Mouse (Mus musculus) neural tube, embryonic 11.5 days (tissue): ENCODE measurements around the gene Ampd2. TPM values are rescaled to one million over a fixed set of nuclear protein-coding genes. Genes with fewer than 3 reads are reported as not detected.

Experiments used
- ATAC-seq: fragments of 200-750 bp; cut with Nextera tagmentation; 2 replicates; pipeline ENCODE4 v1.8.0; 2017; ENCODE audit warnings: moderate number of reproducible peaks, mild to moderate bottlenecking, moderate TSS enrichment, moderate library complexity; ENCODE audit not compliant: insufficient read depth, low FRiP score, low TSS enrichment
- DNase-seq: peaks from one replicate; pipeline ENCODE4 v3.0.0-alpha.2; 2015; ENCODE audit warnings: low spot score
- H3K27ac ChIP-seq: fragments of 300-500 bp; sonication (generic); 2 replicates; pipeline ENCODE4 v1.5.1; 2014; ENCODE audit warnings: low read depth, mild to moderate bottlenecking, low read length
- H3K27me3 ChIP-seq: fragments of 300-500 bp; sonication (generic); 2 replicates; pipeline ENCODE4 v1.6.1; 2014; ENCODE audit warnings: mild to moderate bottlenecking, low read length, mixed read lengths; ENCODE audit not compliant: control insufficient read depth, insufficient read depth
- H3K36me3 ChIP-seq: fragments of 300-500 bp; sonication (generic); 2 replicates; pipeline ENCODE4 v1.6.1; 2014; ENCODE audit warnings: mild to moderate bottlenecking, low read length, moderate library complexity, mixed read lengths; ENCODE audit not compliant: control insufficient read depth, insufficient read depth
- H3K4me1 ChIP-seq: fragments of 300-500 bp; sonication (generic); 2 replicates; pipeline ENCODE4 v1.6.1; 2014; ENCODE audit warnings: low read length, mixed read lengths; ENCODE audit not compliant: control insufficient read depth, insufficient read depth
- H3K4me2 ChIP-seq: fragments of 300-500 bp; sonication (generic); 2 replicates; pipeline ENCODE4 v1.6.1; 2014; ENCODE audit warnings: low read depth, mild to moderate bottlenecking, moderate library complexity
- H3K4me3 ChIP-seq: fragments of 300-500 bp; sonication (generic); 2 replicates; pipeline ENCODE4 v1.5.1; 2014; ENCODE audit warnings: low read depth, low read length
- H3K9ac ChIP-seq: fragments of 300-500 bp; sonication (generic); 2 replicates; pipeline ENCODE4 v1.6.1; 2014; ENCODE audit warnings: mild to moderate bottlenecking, low read length
- H3K9me3 ChIP-seq: fragments of 300-500 bp; sonication (generic); 2 replicates; pipeline ENCODE4 v1.6.1; 2016; ENCODE audit warnings: low read length; ENCODE audit not compliant: control insufficient read depth
- WGBS: fragments of 180-500 bp; shearing (Covaris S2); extraction: QIAGEN DNeasy Blood & Tissue Kit; methylation state at CpG from one replicate; pipeline ENCODE4 v1.1.7; 2014; 5-methylcytosine and 5-hydroxymethylcytosine counted together
- polyA plus RNA-seq: library from polyadenylated mRNA; unstranded; fragments of >200 nt; fragmentation: Nextera tagmentation; extraction: Ambion mirVana; gene quantifications from 2 replicates; pipeline ENCODE4 v1.2.1, GENCODE M21; 2014

Ampd2 gene
- polyA plus RNA-seq, 1 experiment from 2014 or later = 42.9 TPM

GRCm38 (mm10) chr3:108124131-108124530, 37.7 kb upstream of the Ampd2 start:
- 77% methylated on average over 1 of the region's 1 CpGs for WGBS
- Histone ChIP-seq H3K4me3 (no peak overlapping the region), H3K9ac (no peak overlapping the region), H3K4me2 (no peak overlapping the region), H3K4me1 (no peaks in the 10 kb centered on the region), H3K9me3 (no peaks in the 10 kb centered on the region), H3K27ac (no peak overlapping the region), H3K27me3 (no peaks in the 10 kb centered on the region), H3K36me3 (peaks cover 6% of the 10 kb centered on the region)
- ATAC-seq (no peak), DNase-seq (no peak)

DNA sequence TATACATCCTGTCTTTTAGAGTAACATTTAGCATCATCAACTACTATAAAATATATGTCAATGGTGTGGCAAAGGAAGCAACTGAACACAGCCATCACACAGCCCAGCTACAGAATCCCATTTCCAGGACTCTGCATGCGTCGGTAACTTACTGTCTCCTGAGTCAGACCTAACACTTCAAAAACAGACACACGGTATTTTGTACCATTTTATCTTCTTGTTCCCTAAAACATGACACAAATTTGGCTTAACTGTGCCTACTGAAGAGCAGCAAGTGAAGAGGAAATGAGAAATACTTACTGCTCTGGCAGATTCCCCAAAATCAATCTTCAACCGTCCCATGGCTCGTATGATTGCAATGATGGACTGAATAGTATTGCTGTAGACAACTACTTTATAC, 36.8 kb upstream of the Ampd2 start:
- H3K4me3 ChIP-seq = no peak overlapping the region
- H3K27ac ChIP-seq = no peak overlapping the region
- peaks cover 8% of the 10 kb centered on the region for H3K36me3 ChIP-seq
- 94% methylated on average over 5 of the region's 5 CpGs for WGBS
- H3K27me3 ChIP-seq = no peaks in the 10 kb centered on the region
- no peaks in the 10 kb centered on the region for H3K4me1 ChIP-seq
- no peak overlapping the region for H3K9ac ChIP-seq
- ATAC-seq (no peak), DNase-seq (no peak)
- no peaks in the 10 kb centered on the region for H3K9me3 ChIP-seq
- no peak overlapping the region for H3K4me2 ChIP-seq

- ATAC-seq = no peak
- Histone ChIP-seq H3K9ac (no peak overlapping the region), H3K4me1 (no peaks in the 10 kb centered on the region), H3K9me3 (no peaks in the 10 kb centered on the region), H3K36me3 (peaks cover 10% of the 10 kb centered on the region), H3K27me3 (no peaks in the 10 kb centered on the region), H3K4me2 (no peak overlapping the region), H3K27ac (no peak overlapping the region), H3K4me3 (no peak overlapping the region)
- DNase-seq = no peak
- WGBS = 82% methylated on average over 3 of the region's 3 CpGs
These were observed 34.6 kb upstream of the Ampd2 start for GRCm38 (mm10) chr3:108121101-108121500.

- Histone ChIP-seq H3K4me3 (no peak overlapping the region), H3K9me3 (no peaks in the 10 kb centered on the region), H3K27ac (no peak overlapping the region), H3K27me3 (no peaks in the 10 kb centered on the region), H3K36me3 (peaks cover 12% of the 10 kb centered on the region), H3K4me1 (no peaks in the 10 kb centered on the region), H3K9ac (no peak overlapping the region), H3K4me2 (no peak overlapping the region)
- ATAC-seq (no peak), DNase-seq (no peak)
- WGBS = 92% methylated on average over 6 of the region's 6 CpGs
These were observed 31.0 kb upstream of the Ampd2 start for GRCm38 (mm10) chr3:108117465-108117864.

- no peak overlapping the region for H3K4me3 ChIP-seq
- ATAC-seq = no peak
- H3K9me3 ChIP-seq = no peaks in the 10 kb centered on the region
- 95% methylated on average over 7 of the region's 7 CpGs for WGBS
- no peak overlapping the region for H3K9ac ChIP-seq
- no peak overlapping the region for H3K4me2 ChIP-seq
- no peak overlapping the region for H3K27ac ChIP-seq
- DNase-seq = no peak
- H3K4me1 ChIP-seq = no peaks in the 10 kb centered on the region
- H3K27me3 ChIP-seq = no peaks in the 10 kb centered on the region
- H3K36me3 ChIP-seq = peaks cover 8% of the 10 kb centered on the region
These were observed 27.3 kb upstream of the Ampd2 start for GRCm38 (mm10) chr3:108113591-108114289.

- Histone ChIP-seq H3K36me3 (peaks cover 6% of the 10 kb centered on the region), H3K27me3 (no peaks in the 10 kb centered on the region), H3K4me1 (no peaks in the 10 kb centered on the region), H3K9ac (no peak overlapping the region), H3K27ac (no peak overlapping the region), H3K9me3 (no peaks in the 10 kb centered on the region), H3K4me3 (no peak overlapping the region), H3K4me2 (no peak overlapping the region)
- no peak for ATAC-seq
- WGBS = 84% methylated on average over 4 of the region's 4 CpGs
- no peak for DNase-seq
These were observed 26.2 kb upstream of the Ampd2 start for GRCm38 (mm10) chr3:108112666-108113065.

DNA sequence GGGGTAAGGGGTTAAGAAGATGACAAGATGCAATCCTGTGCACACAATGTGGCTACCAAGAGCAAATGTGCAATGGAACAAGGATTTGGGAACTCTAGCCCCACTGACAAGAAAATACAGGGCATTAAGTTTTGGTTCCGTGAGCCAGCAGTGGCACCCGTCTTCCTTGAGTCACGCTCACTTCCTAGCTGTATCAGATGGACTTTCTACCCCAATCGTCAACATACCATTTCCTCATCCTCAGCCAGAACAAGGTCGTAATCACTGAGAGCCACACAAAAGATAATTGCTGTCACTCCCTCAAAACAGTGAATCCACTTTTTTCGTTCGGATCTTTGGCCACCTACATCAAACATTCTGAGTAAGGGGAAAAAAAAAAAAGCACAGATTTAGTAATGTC, 25.8 kb upstream of the Ampd2 start:
- Histone ChIP-seq H3K4me3 (no peak overlapping the region), H3K27me3 (no peaks in the 10 kb centered on the region), H3K36me3 (peaks cover 5% of the 10 kb centered on the region), H3K9ac (no peak overlapping the region), H3K4me2 (no peak overlapping the region), H3K9me3 (no peaks in the 10 kb centered on the region), H3K4me1 (no peaks in the 10 kb centered on the region), H3K27ac (no peak overlapping the region)
- no peak for DNase-seq
- ATAC-seq = no peak
- WGBS = 89% methylated on average over 7 of the region's 7 CpGs

GRCm38 (mm10) chr3:108111320-108111719, 24.9 kb upstream of the Ampd2 start:
- no peak overlapping the region for H3K9ac ChIP-seq
- peaks cover 4% of the 10 kb centered on the region; the same call in 1 of the 2 replicates for H3K36me3 ChIP-seq
- no peak overlapping the region for H3K4me2 ChIP-seq
- no peaks in the 10 kb centered on the region for H3K27me3 ChIP-seq
- H3K9me3 ChIP-seq = no peaks in the 10 kb centered on the region
- no peak overlapping the region for H3K27ac ChIP-seq
- no peak overlapping the region for H3K4me3 ChIP-seq
- no peak for ATAC-seq
- H3K4me1 ChIP-seq = no peaks in the 10 kb centered on the region
- DNase-seq = no peak
- 91% methylated on average over 5 of the region's 5 CpGs for WGBS

GRCm38 (mm10) chr3:108105281-108105680, 18.8 kb upstream of the Ampd2 start:
- H3K9me3 ChIP-seq = no peaks in the 10 kb centered on the region
- DNase-seq (no peak), ATAC-seq (no peak)
- H3K4me2 ChIP-seq = no peak overlapping the region
- H3K4me3 ChIP-seq = no peak overlapping the region
- 90% methylated on average over 3 of the region's 3 CpGs for WGBS
- no peaks in the 10 kb centered on the region for H3K4me1 ChIP-seq
- H3K27me3 ChIP-seq = no peaks in the 10 kb centered on the region
- H3K36me3 ChIP-seq = 0 out of 2 replicates have a peak, but pooled peaks cover 2% of the 10 kb centered on the region
- H3K27ac ChIP-seq = no peak overlapping the region
- no peak overlapping the region for H3K9ac ChIP-seq
